Mouse (Mus musculus) adrenal gland, postnatal 10 days (tissue): Measurements from ENCODE around the gene Hist1h2ac. TPM values are rescaled to one million over a fixed set of nuclear protein-coding genes. Genes with fewer than 3 reads are reported as not detected.
"Not testable (repeated sequence)": the region's sequence is repeated elsewhere in the genome, so short reads cannot be mapped to it uniquely, and the experiment has no call there.

ENCODE experiments used
- DNase-seq: peaks from one replicate; pipeline ENCODE4 v3.0.0; 2021; ENCODE audit warnings: mixed read lengths
- total RNA-seq, 2 experiments: library from RNA; stranded (reverse); gene quantifications; 2 replicates each; pipeline ENCODE4 v1.2.3; 2021

Hist1h2ac gene
- total RNA-seq, 2 experiments from 2014 or later, result 8.3 to 9.7 TPM

- no peak for DNase-seq
Observed at GRCm38 (mm10) chr13:23699767-23700166, 16.0 kb upstream of the Hist1h2ac start.

- DNase-seq, result no peak
Observed at GRCm38 (mm10) chr13:23698996-23699395, 15.2 kb upstream of the Hist1h2ac start.

GRCm38 (mm10) chr13:23698300-23698693, 14.5 kb upstream of the Hist1h2ac start, which contains the start of gene Hist1h4c:
Hist1h4c (minus strand) TSS chr13:23698454.
- peak; percentile 99 for DNase-seq

GRCm38 (mm10) chr13:23697491-23698299, 13.9 kb upstream of the Hist1h2ac start:
- DNase-seq, result peak; percentile 68

GRCm38 (mm10) chr13:23696061-23696474, 12.3 kb upstream of the Hist1h2ac start:
- DNase-seq, result peak; percentile 44

- DNase-seq, result no peak
Observed at GRCm38 (mm10) chr13:23695514-23695913, 11.8 kb upstream of the Hist1h2ac start, which contains the start of gene Hist1h1t. Hist1h1t (plus strand) TSS chr13:23695814.

GRCm38 (mm10) chr13:23694956-23695355, 11.2 kb upstream of the Hist1h2ac start:
- DNase-seq, result no peak

GRCm38 (mm10) chr13:23693856-23694440, 10.2 kb upstream of the Hist1h2ac start:
- DNase-seq, result no peak

GRCm38 (mm10) chr13:23689459-23689858, 5.7 kb upstream of the Hist1h2ac start:
- DNase-seq, result no peak

GRCm38 (mm10) chr13:23688956-23689355, 5.2 kb upstream of the Hist1h2ac start:
- no peak for DNase-seq

- DNase-seq, result no peak
Observed at GRCm38 (mm10) chr13:23687907-23688306, 4.2 kb upstream of the Hist1h2ac start.

GRCm38 (mm10) chr13:23687181-23687580, 3.4 kb upstream of the Hist1h2ac start:
- DNase-seq, result no peak

GRCm38 (mm10) chr13:23685966-23686365, 2.2 kb upstream of the Hist1h2ac start:
- no peak for DNase-seq

GRCm38 (mm10) chr13:23685121-23685861, 1.5 kb upstream of the Hist1h2ac start:
- DNase-seq, result peak; percentile 35

GRCm38 (mm10) chr13:23684295-23684945, 672 bp upstream of the Hist1h2ac start:
- peak; percentile 65 for DNase-seq

GRCm38 (mm10) chr13:23682947-23683754, 597 bp downstream of the Hist1h2ac start:
- not testable (repeated sequence) for DNase-seq

GRCm38 (mm10) chr13:23682623-23682946, 1.2 kb downstream of the Hist1h2ac start:
- no peak for DNase-seq

GRCm38 (mm10) chr13:23681990-23682582, 1.7 kb downstream of the Hist1h2ac start:
- no peak for DNase-seq

- DNase-seq, result no peak
Observed at GRCm38 (mm10) chr13:23662536-23662935, 21.2 kb downstream of the Hist1h2ac start.

GRCm38 (mm10) chr13:23659636-23660366, 23.9 kb downstream of the Hist1h2ac start:
- no peak for DNase-seq
